Mouse (Mus musculus): ENCODE data around the gene Wdr47. TPM values are rescaled to one million over a fixed set of nuclear protein-coding genes. Genes with fewer than 3 reads are reported as not detected.
"Not testable (repeated sequence)": the region's sequence is repeated elsewhere in the genome, so short reads cannot be mapped to it uniquely, and the experiment has no call there.

Gene Wdr47
- polyA plus RNA-seq, 1 experiment from 2014 or later, result 1.9 TPM

GRCm38 (mm10) chr3:108567990-108568877 is 22.8 kb upstream of the Wdr47 start:
- no peak overlapping the region for H3K27ac ChIP-seq (ENCODE audit: low read length)

GRCm38 (mm10) chr3:108569636-108570035 is 21.4 kb upstream of the Wdr47 start:
- H3K4me3 ChIP-seq (ENCODE audit: low read depth, low read length); H3K36me3 ChIP-seq (ENCODE audit: control insufficient read depth, insufficient read depth); H3K4me2 ChIP-seq (ENCODE audit: low read depth, low read length); ATAC-seq (ENCODE audit: low read depth); H3K9me3 ChIP-seq (replicated peaks; ENCODE audit: control insufficient read depth, low read length); H3K27ac ChIP-seq (ENCODE audit: low read length); H3K27me3 ChIP-seq (ENCODE audit: control insufficient read depth, insufficient read depth, low read depth, low read length); H3K9ac ChIP-seq (ENCODE audit: low read depth, low read length): not testable (repeated sequence)
- peaks cover 11% of the 10 kb centered on the region for H3K4me1 ChIP-seq (ENCODE audit: control insufficient read depth, low read depth, low read length)
- 35% methylated on average over 3 of the region's 3 CpGs for WGBS (ENCODE audit: insufficient replicate concordance)

More at GRCm38 (mm10) chr3:108567990-108568877, 22.8 kb upstream of the Wdr47 start:
- no peaks in the 10 kb centered on the region for H3K9me3 ChIP-seq (replicated peaks; ENCODE audit: control insufficient read depth, low read length)
- H3K4me3 ChIP-seq (ENCODE audit: low read depth, low read length), result no peak overlapping the region
- H3K36me3 ChIP-seq (ENCODE audit: control insufficient read depth, insufficient read depth), result no peaks in the 10 kb centered on the region
- H3K9ac ChIP-seq (ENCODE audit: low read depth, low read length), result no peak overlapping the region
- peaks cover 11% of the 10 kb centered on the region for H3K4me1 ChIP-seq (ENCODE audit: control insufficient read depth, low read depth, low read length)
- WGBS (ENCODE audit: insufficient replicate concordance), result 57% methylated on average over 15 of the region's 15 CpGs
- H3K27me3 ChIP-seq (ENCODE audit: control insufficient read depth, insufficient read depth, low read depth, low read length), result peaks cover 3% of the 10 kb centered on the region; the same call in 1 of the 2 replicates
- ATAC-seq (ENCODE audit: low read depth), result no peak
- H3K4me2 ChIP-seq (ENCODE audit: low read depth, low read length), result no peak overlapping the region

DNA sequence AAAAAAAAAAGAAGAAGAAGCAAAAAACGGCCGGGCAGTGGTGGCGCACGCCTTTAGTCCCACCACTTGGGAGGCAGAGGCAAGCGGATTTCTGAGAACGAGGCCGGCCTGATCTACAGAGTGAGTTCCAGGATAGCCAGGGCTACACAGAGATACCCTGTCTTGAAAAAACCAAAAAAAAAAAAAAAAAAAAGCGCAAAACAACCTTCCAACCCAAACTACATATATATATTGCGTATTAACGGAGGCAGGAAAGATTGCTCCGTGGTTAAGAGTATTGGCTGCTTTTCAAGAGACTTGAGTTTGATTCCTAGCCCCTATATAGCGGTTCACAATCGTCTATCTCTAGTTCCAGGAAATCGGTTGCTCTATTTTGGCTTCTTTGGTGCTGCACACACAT is 20.3 kb upstream of the Wdr47 start:
- H3K27me3 ChIP-seq (ENCODE audit: control insufficient read depth, insufficient read depth, low read depth, low read length), result peaks cover 3% of the 10 kb centered on the region; the same call in 1 of the 2 replicates
- no peaks in the 10 kb centered on the region for H3K9me3 ChIP-seq (replicated peaks; ENCODE audit: control insufficient read depth, low read length)
- H3K4me3 ChIP-seq (ENCODE audit: low read depth, low read length), result peak overlapping the region; percentile 89
- H3K9ac ChIP-seq (ENCODE audit: low read depth, low read length), result no peak overlapping the region
- H3K27ac ChIP-seq (ENCODE audit: low read length), result no peak overlapping the region
- H3K4me2 ChIP-seq (ENCODE audit: low read depth, low read length), result peak overlapping the region; percentile 91
- WGBS (ENCODE audit: insufficient replicate concordance), result 73% methylated on average over 14 of the region's 14 CpGs
- no peaks in the 10 kb centered on the region for H3K36me3 ChIP-seq (ENCODE audit: control insufficient read depth, insufficient read depth)
- ATAC-seq (ENCODE audit: low read depth), result no peak
- H3K4me1 ChIP-seq (ENCODE audit: control insufficient read depth, low read depth, low read length), result peaks cover 11% of the 10 kb centered on the region

GRCm38 (mm10) chr3:108571443-108572294 is 19.4 kb upstream of the Wdr47 start, which contains the start of gene Taf13:
Gene Taf13 (plus strand): TSS chr3:108571698.
- Histone ChIP-seq H3K9me3 (replicated peaks; ENCODE audit: control insufficient read depth, low read length) (no peaks in the 10 kb centered on the region), H3K4me1 (ENCODE audit: control insufficient read depth, low read depth, low read length) (peaks cover 11% of the 10 kb centered on the region), H3K36me3 (ENCODE audit: control insufficient read depth, insufficient read depth) (no peaks in the 10 kb centered on the region), H3K27ac (ENCODE audit: low read length) (peak within 1 kb of the TSS; percentile 72), H3K4me3 (ENCODE audit: low read depth, low read length) (peak within 1 kb of the TSS; percentile 89), H3K27me3 (ENCODE audit: control insufficient read depth, insufficient read depth, low read depth, low read length) (peaks cover 3% of the 10 kb centered on the region; the same call in 1 of the 2 replicates), H3K4me2 (ENCODE audit: low read depth, low read length) (peak within 1 kb of the TSS; percentile 91), H3K9ac (ENCODE audit: low read depth, low read length) (peak within 1 kb of the TSS; percentile 83)
- under 1% methylated on average over 42 of the region's 42 CpGs for WGBS (ENCODE audit: insufficient replicate concordance)
- ATAC-seq (ENCODE audit: low read depth), result peak; percentile 100

GRCm38 (mm10) chr3:108572309-108573010 is 18.6 kb upstream of the Wdr47 start:
- ATAC-seq (ENCODE audit: low read depth), result no peak
- Histone ChIP-seq H3K27ac (ENCODE audit: low read length) (peak overlapping the region; percentile 72), H3K27me3 (ENCODE audit: control insufficient read depth, insufficient read depth, low read depth, low read length) (peaks cover 3% of the 10 kb centered on the region; the same call in 1 of the 2 replicates), H3K9me3 (replicated peaks; ENCODE audit: control insufficient read depth, low read length) (no peaks in the 10 kb centered on the region), H3K36me3 (ENCODE audit: control insufficient read depth, insufficient read depth) (no peaks in the 10 kb centered on the region), H3K4me3 (ENCODE audit: low read depth, low read length) (peak overlapping the region; percentile 89), H3K9ac (ENCODE audit: low read depth, low read length) (peak overlapping the region; percentile 83), H3K4me2 (ENCODE audit: low read depth, low read length) (peak overlapping the region; percentile 91), H3K4me1 (ENCODE audit: control insufficient read depth, low read depth, low read length) (peaks cover 11% of the 10 kb centered on the region)
- WGBS (ENCODE audit: insufficient replicate concordance), result 39% methylated on average over 18 of the region's 18 CpGs

GRCm38 (mm10) chr3:108574018-108574417 is 17.1 kb upstream of the Wdr47 start:
- Histone ChIP-seq H3K4me2 (ENCODE audit: low read depth, low read length) (no peak overlapping the region), H3K27ac (ENCODE audit: low read length) (no peak overlapping the region), H3K36me3 (ENCODE audit: control insufficient read depth, insufficient read depth) (no peaks in the 10 kb centered on the region; the same call in 1 of the 2 replicates), H3K4me3 (ENCODE audit: low read depth, low read length) (no peak overlapping the region), H3K9me3 (replicated peaks; ENCODE audit: control insufficient read depth, low read length) (no peaks in the 10 kb centered on the region), H3K9ac (ENCODE audit: low read depth, low read length) (no peak overlapping the region), H3K4me1 (ENCODE audit: control insufficient read depth, low read depth, low read length) (peaks cover 11% of the 10 kb centered on the region), H3K27me3 (ENCODE audit: control insufficient read depth, insufficient read depth, low read depth, low read length) (no peaks in the 10 kb centered on the region)
- ATAC-seq (ENCODE audit: low read depth), result no peak
- WGBS (ENCODE audit: insufficient replicate concordance), result 54% methylated on average over 5 of the region's 5 CpGs

- no peak overlapping the region for H3K4me3 ChIP-seq (ENCODE audit: low read depth, low read length)
- H3K9me3 ChIP-seq (replicated peaks; ENCODE audit: control insufficient read depth, low read length), result no peaks in the 10 kb centered on the region
- H3K27ac ChIP-seq (ENCODE audit: low read length), result no peak overlapping the region
- H3K4me1 ChIP-seq (ENCODE audit: control insufficient read depth, low read depth, low read length), result no peaks in the 10 kb centered on the region
- no peak for ATAC-seq (ENCODE audit: low read depth)
- H3K4me2 ChIP-seq (ENCODE audit: low read depth, low read length), result no peak overlapping the region
- WGBS (ENCODE audit: insufficient replicate concordance), result 48% methylated on average over 4 of the region's 4 CpGs
- no peak overlapping the region for H3K9ac ChIP-seq (ENCODE audit: low read depth, low read length)
- no peaks in the 10 kb centered on the region for H3K36me3 ChIP-seq (ENCODE audit: control insufficient read depth, insufficient read depth)
- no peaks in the 10 kb centered on the region for H3K27me3 ChIP-seq (ENCODE audit: control insufficient read depth, insufficient read depth, low read depth, low read length)
These were observed 6.5 kb upstream of the Wdr47 start for GRCm38 (mm10) chr3:108584580-108584979.

DNA sequence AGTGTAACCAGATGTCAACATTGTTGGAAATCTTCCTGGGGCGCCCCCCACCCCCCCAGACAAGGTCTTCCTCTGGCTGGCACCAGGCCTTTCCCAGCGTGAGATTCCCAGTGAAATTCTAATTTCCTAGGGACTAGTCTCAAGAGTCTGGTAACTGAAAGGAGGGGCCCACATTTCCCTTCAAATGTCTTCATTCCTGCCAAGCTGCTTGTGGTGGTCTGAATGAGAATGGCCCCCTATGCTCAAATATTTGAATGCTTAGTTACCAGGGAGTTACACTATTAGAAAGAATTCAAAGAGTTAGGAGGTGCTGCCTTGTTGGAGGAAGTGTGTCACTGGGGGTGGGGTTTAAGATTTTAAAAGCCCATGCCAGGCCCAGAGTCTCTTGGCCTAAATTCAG is 2.6 kb upstream of the Wdr47 start:
- no peak overlapping the region for H3K27ac ChIP-seq (ENCODE audit: low read length)
- H3K36me3 ChIP-seq (ENCODE audit: control insufficient read depth, insufficient read depth), result no peaks in the 10 kb centered on the region
- no peak for ATAC-seq (ENCODE audit: low read depth)
- WGBS (ENCODE audit: insufficient replicate concordance), result 54% methylated on average over 2 of the region's 2 CpGs
- no peak overlapping the region for H3K9ac ChIP-seq (ENCODE audit: low read depth, low read length)
- no peaks in the 10 kb centered on the region; the same call in 1 of the 2 replicates for H3K27me3 ChIP-seq (ENCODE audit: control insufficient read depth, insufficient read depth, low read depth, low read length)
- H3K4me2 ChIP-seq (ENCODE audit: low read depth, low read length), result no peak overlapping the region
- H3K9me3 ChIP-seq (replicated peaks; ENCODE audit: control insufficient read depth, low read length), result no peaks in the 10 kb centered on the region
- H3K4me3 ChIP-seq (ENCODE audit: low read depth, low read length), result no peak overlapping the region
- H3K4me1 ChIP-seq (ENCODE audit: control insufficient read depth, low read depth, low read length), result peaks cover 11% of the 10 kb centered on the region
